Mouse (Mus musculus): ENCODE results near the gene Susd3. TPM values are rescaled to one million over a fixed set of nuclear protein-coding genes. Genes with fewer than 3 reads are reported as not detected.

Gene Susd3
- polyA plus RNA-seq, 1 experiment from 2014 or later = 0.86 TPM

- no peak for ATAC-seq (replicated peaks; ENCODE audit: insufficient number of reproducible peaks, low FRiP score, low TSS enrichment)
- H3K27ac ChIP-seq (ENCODE audit: low read depth, low read length) = no peak overlapping the region
- no peaks in the 10 kb centered on the region for H3K27me3 ChIP-seq (ENCODE audit: control insufficient read depth, insufficient read depth, low read length)
- H3K9me3 ChIP-seq (replicated peaks; ENCODE audit: control insufficient read depth, low read length) = no peaks in the 10 kb centered on the region
- H3K9ac ChIP-seq (ENCODE audit: low read depth, low read length) = peak overlapping the region; percentile 40; the same call in 1 of the 2 replicates
- WGBS (ENCODE audit: insufficient replicate concordance) = 38% methylated on average over 5 of the region's 5 CpGs
- H3K4me1 ChIP-seq (ENCODE audit: control insufficient read depth, insufficient read depth, low read length) = peaks cover 33% of the 10 kb centered on the region
- no peaks in the 10 kb centered on the region for H3K36me3 ChIP-seq (ENCODE audit: control insufficient read depth, insufficient read depth, low read length)
- no peak overlapping the region for H3K4me2 ChIP-seq
- no peak overlapping the region for H3K4me3 ChIP-seq (ENCODE audit: low read depth, low read length)
Observed at GRCm38 (mm10) chr13:49183161-49183560, 65.3 kb downstream of the Susd3 start.

- WGBS (ENCODE audit: insufficient replicate concordance) = 89% methylated on average over 3 of the region's 3 CpGs
- Histone ChIP-seq H3K9me3 (replicated peaks; ENCODE audit: control insufficient read depth, low read length) (no peaks in the 10 kb centered on the region), H3K36me3 (ENCODE audit: control insufficient read depth, insufficient read depth, low read length) (no peaks in the 10 kb centered on the region), H3K4me1 (ENCODE audit: control insufficient read depth, insufficient read depth, low read length) (peaks cover 24% of the 10 kb centered on the region), H3K4me3 (ENCODE audit: low read depth, low read length) (no peak overlapping the region), H3K27ac (ENCODE audit: low read depth, low read length) (no peak overlapping the region), H3K27me3 (ENCODE audit: control insufficient read depth, insufficient read depth, low read length) (no peaks in the 10 kb centered on the region), H3K4me2 (no peak overlapping the region), H3K9ac (ENCODE audit: low read depth, low read length) (no peak overlapping the region)
- ATAC-seq (replicated peaks; ENCODE audit: insufficient number of reproducible peaks, low FRiP score, low TSS enrichment) = no peak
Observed at GRCm38 (mm10) chr13:49181411-49181984, 67.0 kb downstream of the Susd3 start.

- WGBS (ENCODE audit: insufficient replicate concordance) = 55% methylated on average over 1 of the region's 1 CpGs
- Histone ChIP-seq H3K36me3 (ENCODE audit: control insufficient read depth, insufficient read depth, low read length) (no peaks in the 10 kb centered on the region), H3K4me3 (ENCODE audit: low read depth, low read length) (no peak overlapping the region), H3K4me2 (no peak overlapping the region), H3K27ac (ENCODE audit: low read depth, low read length) (no peak overlapping the region), H3K9me3 (replicated peaks; ENCODE audit: control insufficient read depth, low read length) (no peaks in the 10 kb centered on the region), H3K9ac (ENCODE audit: low read depth, low read length) (no peak overlapping the region), H3K27me3 (ENCODE audit: control insufficient read depth, insufficient read depth, low read length) (no peaks in the 10 kb centered on the region), H3K4me1 (ENCODE audit: control insufficient read depth, insufficient read depth, low read length) (peaks cover 23% of the 10 kb centered on the region)
- no peak for ATAC-seq (replicated peaks; ENCODE audit: insufficient number of reproducible peaks, low FRiP score, low TSS enrichment)
Observed at GRCm38 (mm10) chr13:49180691-49181090, 67.8 kb downstream of the Susd3 start.

Other genes starting within 250 kb of the Susd3 start
- 0.99 and 1.6 TPM in 2 replicates for gene Wnk2, start 100.7 kb downstream of the Susd3 start, polyA plus RNA-seq (2014; fragmentation: Nextera tagmentation; extraction: Ambion mirVana)
- gene Ninj1, start 61.2 kb downstream of the Susd3 start, polyA plus RNA-seq (2014; fragmentation: Nextera tagmentation; extraction: Ambion mirVana) = 59.1 and 60.6 TPM in 2 replicates
- 71.9 and 73.7 TPM in 2 replicates for gene Card19, start 32.7 kb downstream of the Susd3 start, polyA plus RNA-seq (2014; fragmentation: Nextera tagmentation; extraction: Ambion mirVana)
- gene Fgd3, start 71.6 kb upstream of the Susd3 start, polyA plus RNA-seq (2014; fragmentation: Nextera tagmentation; extraction: Ambion mirVana) = 0.10 and 0.64 TPM in 2 replicates
- 34.0 and 42.8 TPM in 2 replicates for gene Bicd2, start 92.9 kb upstream of the Susd3 start, polyA plus RNA-seq (2014; fragmentation: Nextera tagmentation; extraction: Ambion mirVana)
- 11.1 and 11.6 TPM in 2 replicates for gene Ippk, start 172.5 kb upstream of the Susd3 start, polyA plus RNA-seq (2014; fragmentation: Nextera tagmentation; extraction: Ambion mirVana)
- gene Tes3-ps, start 244.6 kb upstream of the Susd3 start, polyA plus RNA-seq (2014; fragmentation: Nextera tagmentation; extraction: Ambion mirVana) = 0.42 and 0.56 TPM in 2 replicates